Mouse (Mus musculus): Measurements from ENCODE around the gene Sumo3. TPM values are rescaled to one million over a fixed set of nuclear protein-coding genes. Genes with fewer than 3 reads are reported as not detected.

The Sumo3 gene
- polyA plus RNA-seq, 2 experiments from 2014 or later = 96.6 to 109 TPM

DNA sequence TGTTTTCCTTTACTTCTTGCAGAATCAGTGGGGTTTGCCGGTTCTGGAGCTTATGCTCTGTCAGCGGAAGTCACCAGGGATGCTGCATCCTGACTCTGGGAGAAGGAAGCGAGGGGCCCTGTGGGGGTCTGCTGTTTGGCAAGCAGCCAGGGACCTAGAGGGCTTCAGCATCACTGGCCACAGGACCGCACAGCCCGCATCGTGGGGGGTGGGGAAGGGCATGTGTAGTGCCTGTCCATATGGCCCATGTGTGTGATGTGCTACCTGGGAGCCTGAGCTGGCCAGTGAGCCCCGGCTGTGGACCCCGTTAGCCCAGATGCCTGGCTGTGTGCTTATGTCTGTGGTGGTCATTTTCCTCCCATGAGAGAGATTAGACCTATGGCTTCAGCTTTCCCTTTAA lies 16.1 kb upstream of the Sumo3 start:
- ATAC-seq = no peak

DNA sequence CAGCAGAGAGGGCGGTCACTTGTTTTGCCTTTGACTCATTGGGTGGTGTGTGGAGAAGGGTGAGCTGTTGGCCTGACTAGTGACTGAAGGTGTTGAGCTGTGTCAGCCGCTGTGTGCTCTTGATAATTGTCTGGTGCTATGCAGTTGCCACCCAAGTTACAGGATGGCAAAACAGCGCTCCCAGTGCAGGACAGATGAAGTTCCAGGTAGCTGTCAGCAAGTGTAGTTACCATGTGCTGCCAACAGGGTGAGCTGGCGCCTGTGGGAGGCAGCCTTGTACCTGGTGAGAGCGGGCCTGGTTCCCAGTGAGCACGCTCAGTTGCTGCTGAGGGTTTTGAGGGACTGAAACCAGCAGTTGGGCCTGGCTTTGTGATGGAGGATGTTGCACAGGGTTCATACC lies 15.1 kb upstream of the Sumo3 start:
- ATAC-seq = peak; percentile 98

- no peak for ATAC-seq
These were observed 14.4 kb upstream of the Sumo3 start for GRCm38 (mm10) chr10:77591546-77591945.

DNA sequence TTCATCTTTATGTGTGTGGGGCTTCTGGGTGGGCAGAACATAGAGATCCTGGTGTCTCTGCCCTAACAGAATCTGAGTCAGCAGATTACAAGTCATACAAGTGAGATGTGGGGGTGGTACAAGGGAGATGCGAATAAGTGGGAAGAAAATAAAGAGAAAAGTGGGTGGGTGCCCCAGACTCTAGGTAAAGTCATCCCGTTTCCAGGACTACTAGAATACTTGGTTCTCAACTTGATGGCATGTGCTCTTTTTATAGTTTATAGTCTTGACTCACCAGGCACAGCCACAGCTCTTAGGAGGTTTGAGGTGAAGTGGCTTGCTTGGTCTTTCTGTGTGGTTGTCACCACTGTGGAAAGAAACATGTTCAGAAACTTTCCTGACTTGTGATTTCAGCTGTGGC lies 9.8 kb upstream of the Sumo3 start:
- ATAC-seq = no peak

- ATAC-seq = no peak
These were observed 2.9 kb upstream of the Sumo3 start for GRCm38 (mm10) chr10:77603021-77603420.

DNA sequence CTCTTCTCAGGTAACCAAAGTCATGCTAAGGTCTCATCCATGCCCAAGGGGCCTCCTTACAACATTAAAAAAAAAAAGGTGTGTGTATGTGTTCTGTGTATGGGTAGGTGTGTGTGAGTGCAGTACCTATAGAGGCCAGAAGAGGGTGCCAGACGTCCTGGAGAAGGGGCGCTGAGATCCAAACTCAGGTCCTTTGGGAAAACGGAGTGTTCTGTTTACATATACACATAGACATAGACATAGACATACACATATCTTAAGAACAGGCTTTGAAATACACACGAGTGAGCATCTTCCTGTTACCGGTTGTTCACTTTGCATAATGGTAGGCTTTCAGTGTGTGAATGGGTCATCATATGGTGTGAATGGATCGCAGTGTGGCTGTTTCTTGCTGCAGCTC lies 1.8 kb upstream of the Sumo3 start:
- no peak for ATAC-seq

- ATAC-seq = no peak
These were observed 939 bp upstream of the Sumo3 start for GRCm38 (mm10) chr10:77604958-77605357.

- ATAC-seq = peak; percentile 12
These were observed 529 bp upstream of the Sumo3 start for GRCm38 (mm10) chr10:77605368-77605767.

- ATAC-seq = peak; percentile 67
These were observed 958 bp downstream of the Sumo3 start for GRCm38 (mm10) chr10:77606855-77607254.

DNA sequence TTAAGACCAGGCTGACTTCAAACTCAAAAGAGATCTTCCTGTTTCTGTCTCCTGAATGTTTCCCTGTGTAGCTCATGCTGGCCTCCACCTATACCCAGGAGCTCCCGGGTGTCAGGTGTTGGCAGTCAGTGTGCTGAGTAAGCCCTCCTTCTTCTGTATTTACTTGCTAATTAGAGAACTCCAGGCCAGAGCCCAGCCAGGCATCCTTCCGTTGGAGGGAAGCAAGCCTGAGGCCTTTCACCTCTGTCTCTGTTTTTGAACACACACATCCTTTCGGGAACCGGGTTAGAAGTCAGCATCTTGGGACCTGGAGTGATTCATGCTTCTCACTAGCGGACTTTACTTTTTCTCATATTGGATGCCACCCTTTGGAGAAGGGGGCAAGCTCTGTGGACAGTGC lies 1.5 kb downstream of the Sumo3 start:
- no peak for ATAC-seq

- no peak for ATAC-seq
These were observed 2.7 kb downstream of the Sumo3 start for GRCm38 (mm10) chr10:77608589-77608988.

GRCm38 (mm10) chr10:77610221-77610961 lies 4.5 kb downstream of the Sumo3 start:
- ATAC-seq = no peak

DNA sequence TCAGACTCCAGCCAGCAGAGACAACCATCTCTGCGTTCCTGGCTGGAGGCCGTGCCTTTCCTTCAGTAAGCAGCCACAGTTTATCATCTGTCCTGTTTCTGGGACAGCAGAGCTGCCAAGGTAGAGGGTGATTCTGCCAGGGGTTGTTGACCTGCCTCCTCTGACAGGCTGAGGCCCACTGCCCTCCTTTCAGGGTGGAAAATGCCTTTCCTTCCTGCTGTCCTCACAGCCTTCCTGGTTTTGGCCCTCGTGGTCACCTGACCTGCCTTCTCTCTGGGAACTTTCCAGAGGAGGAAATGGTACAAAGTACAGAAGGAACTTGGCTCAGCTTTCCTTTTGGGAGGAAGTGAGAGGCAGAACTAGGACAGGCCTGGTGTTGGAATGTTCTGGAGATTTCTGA lies 7.5 kb downstream of the Sumo3 start:
- ATAC-seq = no peak

- no peak for ATAC-seq
These were observed 9.8 kb downstream of the Sumo3 start for GRCm38 (mm10) chr10:77615647-77616046.

- ATAC-seq = no peak
These were observed 10.3 kb downstream of the Sumo3 start for GRCm38 (mm10) chr10:77616166-77616565.

GRCm38 (mm10) chr10:77616926-77617325 lies 11.0 kb downstream of the Sumo3 start:
- ATAC-seq = no peak

- ATAC-seq = no peak
These were observed 15.6 kb downstream of the Sumo3 start for GRCm38 (mm10) chr10:77621546-77621945.

GRCm38 (mm10) chr10:77622055-77622988 lies 16.4 kb downstream of the Sumo3 start, which contains the start of gene Ube2g2:
Ube2g2 (plus strand) TSS chr10:77622275.
- ATAC-seq = peak; percentile 85

DNA sequence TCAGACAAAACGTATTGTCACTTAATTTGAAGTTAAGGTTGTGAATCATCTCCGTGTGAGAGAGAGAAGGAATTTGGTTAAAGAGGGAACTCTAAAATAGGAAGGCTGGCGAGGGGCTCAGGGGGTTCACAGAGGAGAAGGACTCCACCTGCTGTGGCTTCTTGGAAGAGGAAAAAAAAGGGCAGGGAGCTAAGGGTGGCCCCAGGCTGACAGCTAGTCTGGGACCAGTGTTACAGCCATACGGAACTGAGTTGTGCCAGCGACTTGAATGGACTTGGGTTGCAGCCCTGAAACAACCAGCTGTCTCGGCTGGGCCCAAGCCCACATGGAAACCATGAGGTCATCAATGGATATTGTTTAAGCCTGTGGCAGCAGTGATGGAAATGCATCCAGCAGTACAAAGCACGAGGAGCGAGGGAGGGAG lies 17.2 kb downstream of the Sumo3 start:
- no peak for ATAC-seq

DNA sequence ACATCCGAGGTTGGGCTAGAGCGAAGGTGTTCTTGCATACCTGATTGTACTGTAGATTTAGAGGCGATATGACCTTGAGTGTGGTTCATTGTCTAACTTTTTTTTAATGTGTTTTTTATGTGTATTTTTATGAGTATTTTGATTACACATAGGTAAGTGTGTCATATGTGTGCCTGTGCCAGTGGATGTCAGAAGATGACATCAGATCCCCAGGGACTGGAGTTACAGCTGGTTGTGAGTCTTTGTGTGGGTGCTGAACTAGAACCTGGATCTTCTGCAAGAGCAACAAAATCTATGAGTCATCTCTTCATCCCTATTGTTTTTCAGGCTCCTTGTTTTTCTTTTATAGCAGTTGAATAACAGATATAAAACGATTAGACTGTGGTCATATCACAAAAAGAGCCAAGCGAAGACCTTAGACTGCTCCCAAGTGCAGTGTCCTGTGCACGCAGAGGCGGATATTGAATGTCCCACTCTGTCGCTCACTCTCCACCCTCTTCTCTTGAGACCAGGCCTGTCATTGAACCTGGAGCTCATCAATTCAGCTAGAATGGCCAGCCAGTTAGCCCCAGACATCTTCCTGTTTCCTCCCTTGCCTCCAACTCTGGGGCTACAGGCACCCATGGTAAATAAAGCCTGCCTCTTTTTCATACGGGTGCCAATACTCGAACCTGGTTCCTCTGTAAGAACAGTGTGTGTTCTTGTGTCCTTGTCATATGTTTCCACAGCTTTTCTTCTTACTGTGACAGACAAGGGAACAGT lies 17.9 kb downstream of the Sumo3 start:
- ATAC-seq = no peak

DNA sequence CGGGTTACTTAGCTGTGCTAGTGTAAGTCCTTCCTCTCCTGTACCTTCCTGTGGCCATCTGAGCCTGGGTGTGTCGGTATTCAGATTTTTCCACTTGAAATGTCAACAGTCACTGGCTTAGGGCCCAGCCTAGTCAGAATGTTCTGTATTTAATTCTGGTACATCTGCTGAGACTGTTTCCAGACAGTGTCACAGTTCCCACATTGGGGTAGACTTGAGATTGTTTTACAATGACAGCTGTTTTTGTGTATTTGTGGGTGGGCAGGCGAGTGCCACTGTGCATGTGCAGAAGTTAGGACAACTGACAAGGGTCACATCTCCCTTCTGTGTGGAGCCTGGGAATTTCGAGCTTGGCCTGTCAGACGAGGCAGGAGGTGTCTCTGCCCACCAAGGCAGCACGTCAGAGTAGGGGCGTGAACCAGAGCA lies 18.7 kb downstream of the Sumo3 start:
- no peak for ATAC-seq

DNA sequence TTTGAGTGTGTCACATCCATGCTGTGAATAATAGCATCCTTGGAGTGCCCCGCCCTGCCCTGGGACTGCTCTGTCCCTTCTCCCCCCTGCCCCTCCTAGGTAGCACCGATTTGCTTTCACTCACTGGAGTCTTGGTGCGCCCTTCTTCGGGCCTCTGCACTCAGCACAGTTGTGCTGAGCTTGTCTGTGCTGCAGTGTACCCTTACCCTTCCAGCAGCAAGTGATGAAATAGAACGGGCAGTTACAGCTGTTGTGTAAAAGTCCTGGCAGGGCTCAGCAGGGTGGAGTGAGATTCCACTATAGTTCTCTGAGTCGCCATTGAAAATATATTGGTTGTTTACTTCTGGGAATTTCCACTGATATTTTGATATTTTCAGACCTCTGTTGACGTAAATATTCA lies 20.1 kb downstream of the Sumo3 start:
- no peak for ATAC-seq

- no peak for ATAC-seq
These were observed 20.7 kb downstream of the Sumo3 start for GRCm38 (mm10) chr10:77626591-77626990.
